Mouse (Mus musculus) heart, adult 9 months (tissue): ENCODE data around the gene Acer3.

Source experiments
- DNase-seq, 2 experiments: peaks; one replicate each; pipeline ENCODE4 v3.0.0; 2022; ENCODE audit warnings: low spot score in 2 of 2

Acer3 gene

GRCm38 (mm10) chr7:98321083-98321482 lies at the start of gene Acer3:
Acer3 (minus strand) TSS chr7:98321208.
- no peak for DNase-seq

GRCm38 (mm10) chr7:98369762-98370369 lies 48.9 kb upstream of the Acer3 start:
- DNase-seq = no peak

- no peak for DNase-seq
These were observed 40.7 kb upstream of the Acer3 start for GRCm38 (mm10) chr7:98361662-98362061.

GRCm38 (mm10) chr7:98361063-98361652 lies 40.1 kb upstream of the Acer3 start, which contains the start of gene Tsku:
Tsku (minus strand) TSS chr7:98361328.
- peak; percentile 92 for DNase-seq

DNA sequence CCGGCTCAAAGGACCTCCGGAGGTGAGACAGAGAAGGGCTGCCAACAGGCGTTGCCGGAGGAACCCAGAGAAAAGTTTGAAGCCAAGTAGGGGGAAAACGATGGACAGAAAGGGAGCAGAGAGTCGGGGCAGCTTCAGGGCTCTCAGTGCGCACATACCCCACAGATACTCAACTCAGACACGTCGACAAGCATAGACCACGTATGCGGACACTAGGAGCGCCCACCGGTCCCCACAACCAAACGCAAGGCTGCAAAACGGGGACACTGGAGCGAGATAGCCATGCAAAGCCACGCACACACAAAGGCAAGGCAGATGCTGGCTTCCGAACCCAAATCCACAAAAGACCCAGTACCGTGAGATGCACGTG lies 39.6 kb upstream of the Acer3 start:
- no peak for DNase-seq

- DNase-seq = peak; percentile 38 to 54
These were observed 39.1 kb upstream of the Acer3 start for GRCm38 (mm10) chr7:98359951-98360620.

- no peak for DNase-seq
These were observed 37.0 kb upstream of the Acer3 start for GRCm38 (mm10) chr7:98358016-98358415.

- no peak for DNase-seq
These were observed 36.3 kb upstream of the Acer3 start for GRCm38 (mm10) chr7:98357324-98357723.

DNA sequence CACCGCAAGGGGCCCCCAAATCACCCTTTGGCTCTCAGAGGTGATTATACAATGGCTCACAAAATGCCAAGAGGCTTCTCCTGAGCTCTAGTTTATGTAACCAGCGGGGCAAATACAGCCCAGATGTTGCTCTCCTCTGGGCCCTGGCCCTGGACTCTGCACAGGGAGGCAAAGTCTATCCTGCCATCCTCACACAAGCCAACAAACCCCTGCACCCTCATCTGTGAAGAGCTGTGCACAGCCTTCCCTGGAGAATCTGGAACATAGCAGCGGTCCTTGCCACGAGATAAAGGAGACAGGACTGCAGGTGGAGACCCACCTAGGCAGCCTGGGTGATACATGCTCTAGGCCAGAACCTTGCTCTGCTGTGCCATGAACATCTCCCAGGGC lies 33.9 kb upstream of the Acer3 start:
- no peak for DNase-seq

DNA sequence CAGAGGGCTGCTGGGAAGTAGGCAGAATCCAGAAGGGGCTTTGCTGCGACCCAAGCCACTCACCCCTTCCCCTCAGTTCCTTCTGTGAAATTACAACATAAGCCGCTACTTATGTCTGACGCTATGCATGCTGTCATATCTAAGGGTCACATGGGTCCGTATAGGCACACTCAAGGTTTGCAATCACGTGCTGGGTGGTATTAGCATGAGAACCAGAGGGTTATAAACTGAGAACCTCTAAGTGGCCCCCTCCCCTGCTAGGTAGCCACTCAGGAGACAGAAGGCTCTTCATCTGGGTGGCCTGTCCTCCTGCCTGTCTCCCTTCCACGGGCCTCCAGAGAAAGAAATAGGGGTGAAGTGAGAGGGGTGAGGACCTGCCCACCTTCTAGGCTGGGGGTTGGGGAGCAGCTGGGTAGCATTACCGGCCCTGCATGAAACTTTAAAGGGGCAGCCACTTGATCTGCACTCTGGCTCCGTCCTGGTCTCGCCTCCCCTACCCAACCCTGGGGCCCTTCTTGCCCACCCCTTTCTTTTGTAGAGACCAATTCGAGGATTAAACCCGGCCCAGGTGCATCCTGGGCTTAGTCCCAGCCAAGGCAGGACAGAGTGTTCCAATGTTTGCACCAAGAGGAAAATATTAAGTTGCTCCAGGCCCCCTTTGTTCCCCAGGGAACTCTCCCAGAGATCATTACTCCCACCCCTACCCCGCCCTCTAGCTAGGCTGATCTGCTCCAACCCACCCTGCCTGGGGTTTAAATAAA lies 33.3 kb upstream of the Acer3 start:
- DNase-seq = no peak

DNA sequence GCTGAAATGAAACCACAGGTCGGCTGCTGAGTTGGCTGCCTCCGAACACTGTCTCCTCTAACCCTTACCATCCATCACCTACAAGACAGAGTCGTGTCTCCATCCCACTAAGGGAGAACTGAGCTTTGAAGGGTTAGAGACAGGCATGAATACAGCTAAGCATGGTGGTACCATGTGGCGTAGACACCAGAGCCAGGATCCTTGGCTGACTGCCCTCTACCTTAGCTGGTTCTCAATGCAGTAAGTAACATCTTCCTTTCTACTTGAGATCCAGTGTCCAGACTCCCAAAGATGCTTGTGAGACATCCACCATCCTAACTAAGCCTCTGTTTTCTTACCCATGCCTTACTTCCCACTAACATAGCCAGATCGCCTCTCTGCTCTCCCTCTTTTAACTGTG lies 32.6 kb upstream of the Acer3 start:
- DNase-seq = no peak

DNA sequence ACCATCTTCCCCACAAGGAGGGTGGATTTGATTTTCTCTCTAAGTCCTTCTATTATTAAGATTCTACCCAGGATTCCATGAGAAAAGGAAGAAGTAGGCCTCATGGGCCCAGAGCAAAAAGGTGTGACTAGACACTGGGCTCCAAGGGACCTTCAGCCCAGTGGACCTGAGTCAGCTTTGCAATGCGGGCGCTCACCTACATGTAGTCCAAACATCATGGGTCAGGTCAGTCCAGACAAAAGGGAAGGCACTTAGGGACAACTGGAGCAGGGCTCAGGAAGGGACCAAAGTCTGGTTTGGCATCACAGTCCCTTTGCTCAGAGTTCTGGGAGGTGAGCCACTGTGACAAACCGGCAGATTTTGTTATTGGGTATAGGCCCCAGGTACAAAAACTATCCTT lies 30.5 kb upstream of the Acer3 start:
- DNase-seq = no peak

GRCm38 (mm10) chr7:98349821-98350220 lies 28.8 kb upstream of the Acer3 start:
- no peak for DNase-seq

DNA sequence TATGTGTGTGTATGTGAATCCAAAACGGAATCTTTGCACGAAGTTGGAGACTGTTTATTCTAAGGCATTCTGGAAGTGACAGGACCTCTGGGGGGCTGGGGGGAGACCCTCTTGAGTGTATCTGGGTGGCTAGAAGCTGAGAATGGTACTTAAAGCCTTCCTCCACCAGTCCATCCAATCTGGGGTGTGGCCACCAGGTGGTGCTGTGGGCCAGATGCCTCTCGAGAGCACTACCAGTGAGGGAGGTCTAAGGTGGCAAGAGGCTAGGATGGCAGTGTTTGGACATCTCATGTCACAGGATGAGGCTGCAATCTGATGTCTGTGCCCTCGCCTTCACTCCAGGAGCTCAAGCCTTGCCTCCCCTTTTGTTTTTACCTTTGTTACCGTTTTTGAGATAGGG lies 28.1 kb upstream of the Acer3 start:
- peak in 1 of 2 experiments; percentile 61 for DNase-seq

DNA sequence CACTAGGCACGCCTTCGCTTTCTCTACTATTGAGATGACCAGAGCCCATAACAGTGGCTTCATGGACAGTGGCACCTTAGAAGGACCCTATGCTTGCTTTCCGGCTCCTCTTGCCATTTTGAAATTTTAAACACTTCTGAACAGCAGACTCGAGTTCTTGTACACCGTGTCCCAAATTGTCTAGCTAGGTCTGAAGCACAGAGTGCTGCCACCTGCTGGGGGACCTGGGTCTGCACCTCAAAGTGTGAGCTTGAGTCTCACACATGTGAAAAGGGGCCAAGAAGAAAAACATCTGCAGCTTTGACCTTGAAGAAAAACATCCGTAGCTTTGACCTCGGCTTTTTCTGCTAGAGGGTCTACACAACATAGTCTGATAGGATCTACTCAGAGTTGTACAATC lies 27.0 kb upstream of the Acer3 start:
- peak in 1 of 2 experiments; percentile 57 for DNase-seq

- no peak for DNase-seq
These were observed 26.5 kb upstream of the Acer3 start for GRCm38 (mm10) chr7:98347471-98347870.

GRCm38 (mm10) chr7:98345036-98345435 lies 24.0 kb upstream of the Acer3 start:
- no peak for DNase-seq

- DNase-seq = no peak
These were observed 23.4 kb upstream of the Acer3 start for GRCm38 (mm10) chr7:98344361-98344760.

DNA sequence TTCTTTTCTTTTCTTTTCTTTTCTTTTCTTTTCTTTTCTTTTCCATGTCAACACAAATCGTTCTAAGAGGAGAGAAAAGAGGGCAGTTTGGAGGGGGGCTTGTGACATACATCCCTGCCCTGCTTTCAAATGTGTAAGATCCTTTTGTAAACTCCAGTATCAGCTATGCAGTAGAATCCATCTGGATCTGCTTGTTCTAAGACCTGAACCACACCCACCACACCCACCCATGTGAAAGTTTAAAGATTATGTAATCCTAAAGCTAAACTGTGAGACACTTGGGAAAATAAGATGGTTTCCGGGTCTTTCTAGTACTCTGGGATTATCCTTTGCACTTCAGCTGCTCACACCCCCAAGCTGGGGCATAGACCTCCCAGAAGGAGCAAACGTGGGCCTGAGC lies 21.2 kb upstream of the Acer3 start:
- no peak for DNase-seq

- DNase-seq = peak; percentile 81 to 87
These were observed 20.5 kb upstream of the Acer3 start for GRCm38 (mm10) chr7:98341475-98341874.

DNA sequence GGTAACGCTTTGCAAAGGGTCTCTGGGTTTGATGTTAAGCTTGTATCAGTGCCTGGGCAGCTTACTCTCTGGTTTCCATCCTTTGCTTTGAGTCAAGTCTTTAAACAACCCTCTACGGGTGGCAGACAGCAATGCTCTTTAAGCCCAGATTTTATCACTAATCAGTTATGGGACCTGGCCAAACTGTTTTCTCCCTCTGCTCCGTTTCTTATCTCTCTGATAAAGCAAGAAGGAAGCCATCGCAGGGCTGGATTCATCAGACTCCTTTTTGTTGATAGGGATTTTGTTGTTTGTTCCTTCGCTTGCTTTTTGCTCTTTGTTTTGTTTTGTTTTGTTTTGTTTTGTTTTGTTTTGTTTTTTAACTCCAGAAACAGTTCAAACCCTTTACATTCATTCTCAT lies 19.3 kb upstream of the Acer3 start:
- DNase-seq = no peak

- DNase-seq = no peak
These were observed 13.0 kb upstream of the Acer3 start for GRCm38 (mm10) chr7:98333987-98334386.

- no peak for DNase-seq
These were observed 12.5 kb upstream of the Acer3 start for GRCm38 (mm10) chr7:98333507-98333906.
